Mouse (Mus musculus): ENCODE measurements around the gene Gm45711.
"Not testable (repeated sequence)": the region's sequence is repeated elsewhere in the genome, so short reads cannot be mapped to it uniquely, and the experiment has no call there.

Gene Gm45711

DNA sequence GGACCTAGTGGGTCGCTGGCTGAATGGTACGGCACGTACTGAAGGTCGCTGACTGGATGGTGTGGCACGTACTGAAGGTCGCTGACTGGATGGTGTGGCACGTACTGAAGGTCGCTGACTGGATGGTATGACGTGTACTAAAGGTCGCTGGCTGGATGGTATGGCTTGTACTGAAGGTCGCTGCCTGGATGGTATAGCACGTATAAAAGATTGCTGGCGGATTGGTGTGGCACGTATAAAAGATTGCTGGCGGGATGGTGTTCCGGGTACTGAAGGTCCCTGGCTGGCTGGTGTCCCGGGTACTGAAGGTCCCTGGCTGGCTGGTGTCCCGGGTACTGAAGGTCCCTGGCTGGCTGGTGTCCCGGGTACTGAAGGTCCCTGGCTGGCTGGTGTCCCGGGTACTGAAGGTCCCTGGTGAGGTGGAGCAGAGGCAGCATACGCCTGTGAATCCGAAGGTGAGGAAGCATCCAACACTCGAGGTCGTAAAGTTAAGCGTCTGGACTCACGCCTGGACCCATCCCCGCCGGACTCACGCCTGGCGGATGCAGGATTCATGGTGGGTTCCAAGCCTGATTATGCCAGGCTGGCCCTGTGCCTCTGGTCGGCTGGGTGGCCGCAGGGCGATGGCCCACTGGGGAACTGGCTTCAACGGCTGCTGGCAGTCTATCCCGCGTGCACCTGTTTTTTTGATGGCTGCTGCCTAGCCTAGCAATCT, at the start of gene Gm45711, which contains the start of gene Cmtm1:
Gene Gm45711, minus strand, starts transcription at position 641 of the 715 bp plus-strand sequence.
Gene Cmtm1, minus strand, starts transcription at position 705 of the 715 bp plus-strand sequence.
- not testable (repeated sequence) for DNase-seq

DNA sequence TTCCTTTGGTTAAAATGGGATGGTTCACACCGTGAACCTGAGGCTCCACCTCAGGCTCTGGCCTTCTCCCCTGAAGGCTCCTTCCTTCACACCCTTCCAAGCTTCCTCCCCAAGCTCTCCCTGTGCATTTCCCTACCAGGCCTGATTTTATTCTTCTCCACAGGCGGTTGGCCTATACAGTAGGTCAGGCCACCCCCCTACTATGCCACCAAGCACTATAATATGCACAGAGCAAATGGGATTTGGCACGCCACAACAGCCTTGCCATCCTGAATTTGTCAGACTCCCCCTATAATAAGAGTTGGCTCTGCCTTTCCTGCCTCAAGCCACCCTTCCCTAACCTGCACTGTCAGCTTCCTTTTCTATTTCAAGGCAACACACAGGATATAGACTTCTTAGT, 48.8 kb upstream of the Gm45711 start:
- no peak for DNase-seq

DNA sequence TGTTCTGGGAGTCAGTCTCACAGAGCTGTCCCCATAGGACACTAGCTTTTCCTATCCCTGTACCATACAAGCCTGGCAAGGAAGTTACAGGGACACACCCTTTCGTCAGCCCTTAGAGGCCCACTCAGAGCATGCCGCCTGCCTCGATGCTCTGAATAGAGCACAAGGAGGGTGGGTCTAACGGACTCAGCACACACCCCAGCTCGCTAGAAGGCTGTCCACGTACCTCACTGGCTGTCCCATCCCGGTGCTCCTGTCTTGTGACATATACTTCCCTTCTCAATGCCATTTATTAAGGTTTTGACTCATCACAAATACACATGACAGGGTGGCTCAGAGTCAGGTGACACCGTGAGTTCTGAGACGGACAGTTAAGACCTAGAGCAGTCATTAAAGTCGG, 44.6 kb upstream of the Gm45711 start:
- no peak for DNase-seq

DNA sequence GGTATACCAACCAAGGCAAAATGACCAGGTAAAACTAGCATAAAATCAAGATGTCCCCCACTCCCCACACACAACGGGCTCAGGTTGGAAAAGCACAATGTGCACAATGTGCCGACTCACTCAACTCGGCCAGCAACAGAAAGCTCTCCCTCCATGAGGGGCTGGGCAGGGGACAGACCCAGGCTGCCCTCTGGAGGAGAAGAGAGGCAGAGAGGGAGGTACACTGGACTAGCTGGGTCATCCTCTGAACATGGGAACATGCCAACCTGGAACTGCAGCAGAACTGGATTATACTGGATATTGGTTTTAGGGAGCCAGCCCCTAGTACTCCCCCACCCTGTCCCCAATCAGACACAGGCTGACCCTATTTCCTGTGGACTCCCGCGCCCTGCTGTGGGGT, 43.3 kb upstream of the Gm45711 start:
- no peak for DNase-seq

DNA sequence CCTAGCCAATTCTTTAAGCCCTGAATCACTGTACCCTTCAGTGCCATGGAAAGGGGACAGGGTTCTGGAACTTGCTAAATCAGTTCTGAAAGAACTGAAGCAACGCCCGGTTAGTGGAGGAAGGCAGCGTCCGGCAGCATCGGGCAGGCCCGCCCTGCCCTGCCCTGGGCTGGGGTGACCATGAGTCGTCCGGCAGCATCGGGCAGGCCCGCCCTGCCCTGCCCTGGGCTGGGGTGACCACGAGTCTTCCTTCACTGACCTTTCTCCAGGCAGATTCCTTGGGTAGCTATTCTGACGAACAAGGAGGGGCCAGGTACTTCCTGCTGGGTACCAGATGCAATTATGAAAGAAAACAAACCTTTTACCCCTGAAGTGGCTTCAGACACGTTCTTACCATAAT, 40.2 kb upstream of the Gm45711 start:
- no peak for DNase-seq

DNA sequence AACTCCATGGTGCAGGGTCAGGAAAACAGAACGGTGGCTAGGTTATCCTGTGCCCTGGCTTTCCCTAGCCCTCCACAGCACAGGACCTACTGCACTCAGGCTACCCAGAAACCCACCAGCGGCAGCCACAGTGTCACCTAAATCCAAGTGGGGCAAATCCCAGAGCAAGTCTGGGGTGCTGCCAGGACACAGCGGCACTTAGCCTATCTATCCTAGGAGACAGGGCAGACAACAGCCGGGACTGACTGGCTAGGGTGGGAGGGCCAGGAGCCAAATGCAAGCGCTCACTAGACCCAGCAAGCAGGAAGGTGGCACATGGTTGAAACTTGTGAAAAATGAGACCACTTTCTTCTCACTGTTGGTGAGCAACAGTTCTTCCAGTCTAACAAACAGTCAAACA, 39.1 kb upstream of the Gm45711 start:
- DNase-seq = no peak

DNA sequence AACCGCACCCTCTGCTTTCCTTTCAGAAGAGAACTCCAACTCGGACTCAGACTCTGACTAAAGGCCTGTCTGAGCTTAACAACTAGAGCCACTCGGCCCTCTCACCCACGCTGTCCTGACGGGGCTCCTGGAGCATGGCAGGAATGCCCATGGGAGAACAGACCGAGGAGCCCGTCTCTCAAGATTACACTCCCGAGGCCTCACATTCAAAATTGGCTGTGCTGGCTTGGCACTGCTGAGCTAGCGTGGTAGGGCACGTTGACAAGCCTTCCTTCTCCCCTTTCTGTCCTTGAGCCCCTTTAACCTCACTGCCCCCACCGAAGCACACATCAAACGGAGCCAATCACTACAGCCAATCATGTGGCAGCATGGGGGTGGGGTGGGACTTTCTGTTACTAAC, 36.8 kb upstream of the Gm45711 start:
- DNase-seq = no peak

DNA sequence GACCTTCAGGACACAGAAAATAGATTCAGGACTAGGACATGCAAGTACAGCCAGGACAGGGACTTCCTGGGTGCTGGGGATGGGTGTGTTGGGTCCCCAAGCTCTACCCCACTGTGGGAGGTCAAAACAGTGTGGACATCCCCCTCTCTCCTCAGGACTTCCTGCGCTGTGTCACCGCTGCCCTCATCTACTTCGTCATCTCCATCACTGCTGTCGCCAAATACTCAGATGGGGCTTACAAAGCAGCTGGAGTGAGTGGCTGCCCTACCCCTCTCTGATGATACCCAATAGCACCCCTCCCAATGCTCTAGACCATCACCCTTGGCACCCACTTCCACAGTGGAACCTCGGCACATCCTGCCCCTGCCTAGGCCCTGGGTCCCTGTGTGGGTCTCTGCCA, 34.7 kb upstream of the Gm45711 start:
- no peak for DNase-seq

DNA sequence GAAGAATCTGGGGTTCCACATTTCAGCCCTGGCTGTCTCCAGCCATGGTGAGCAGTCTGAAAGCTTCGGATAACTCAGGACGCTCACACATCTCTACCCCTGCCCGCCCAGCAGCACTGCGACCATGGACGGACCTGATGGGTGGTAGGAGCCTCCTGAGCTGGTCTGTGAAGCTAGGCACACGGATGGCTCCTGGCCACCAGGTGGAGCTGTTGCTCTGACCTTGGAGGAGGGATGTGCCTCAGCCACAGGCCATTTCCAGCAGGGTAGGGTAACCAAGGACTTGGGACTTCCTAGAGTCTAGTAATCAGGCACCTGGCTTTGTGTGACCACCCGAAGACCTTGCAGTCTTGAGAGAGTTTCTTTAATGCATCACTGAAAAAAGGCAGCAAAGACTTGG, 34.1 kb upstream of the Gm45711 start:
- DNase-seq = peak; percentile 90

DNA sequence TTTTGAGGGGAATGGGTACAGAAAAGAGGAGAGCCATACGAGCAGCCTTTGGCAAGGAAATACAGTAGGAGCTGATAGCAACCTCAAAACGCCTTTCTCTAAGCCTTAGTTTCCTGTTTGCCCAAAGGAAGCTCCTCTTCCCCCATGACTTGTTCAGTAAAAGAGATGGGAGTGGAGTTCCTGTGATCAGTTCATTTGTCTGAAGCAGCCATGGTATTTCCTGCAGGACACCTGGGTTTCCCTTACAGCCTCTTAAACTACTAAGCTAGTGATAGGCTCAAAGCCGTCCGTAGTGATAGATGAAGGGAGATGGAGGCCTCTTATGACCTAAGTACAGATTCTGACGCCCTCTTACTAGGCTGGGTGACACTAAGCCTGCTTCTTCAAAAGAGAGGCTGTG, 32.5 kb upstream of the Gm45711 start:
- no peak for DNase-seq

DNA sequence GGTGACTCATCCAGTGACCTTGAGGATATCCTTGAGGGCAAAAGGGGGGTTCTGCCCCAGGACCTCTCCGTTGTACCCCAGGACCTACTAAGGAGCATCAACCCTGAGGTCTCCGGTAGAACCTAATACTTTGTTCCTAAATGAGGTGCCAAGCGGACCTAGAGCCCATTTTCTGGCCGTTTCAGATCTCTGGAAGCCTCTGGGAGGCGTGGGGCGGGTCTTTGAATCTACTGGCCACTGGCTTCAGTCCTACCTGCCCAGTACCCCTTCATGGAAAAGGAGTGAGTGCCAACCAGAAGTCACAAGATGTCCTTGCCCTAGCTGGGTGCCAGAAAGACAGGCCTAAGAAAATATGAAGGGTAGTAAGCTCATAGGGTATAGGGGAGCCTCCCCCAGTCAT, 31.8 kb upstream of the Gm45711 start:
- no peak for DNase-seq

DNA sequence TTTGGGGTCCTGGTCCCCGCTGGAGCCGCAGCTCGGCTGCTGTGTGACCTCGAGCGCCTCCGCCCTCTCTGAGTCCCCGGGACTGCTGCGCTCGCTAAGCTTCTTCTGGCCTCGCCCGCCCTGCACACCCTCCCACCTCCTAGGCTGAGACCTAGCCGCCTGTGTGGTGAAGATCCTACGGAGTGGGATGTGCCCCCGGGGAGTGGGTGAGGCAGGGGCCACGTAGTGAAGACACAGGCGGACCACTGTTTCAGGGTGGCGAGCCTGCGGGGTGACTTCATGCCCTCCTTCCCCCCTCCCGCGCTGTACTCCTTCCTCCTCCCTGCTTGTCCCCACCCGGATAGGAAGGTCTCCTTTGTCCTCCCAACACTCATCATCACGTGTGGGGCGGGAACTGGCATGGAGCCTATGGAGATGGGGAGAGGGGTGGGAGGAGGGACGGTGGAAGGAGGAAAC, 31.3 kb upstream of the Gm45711 start:
- DNase-seq = peak; percentile 82

DNA sequence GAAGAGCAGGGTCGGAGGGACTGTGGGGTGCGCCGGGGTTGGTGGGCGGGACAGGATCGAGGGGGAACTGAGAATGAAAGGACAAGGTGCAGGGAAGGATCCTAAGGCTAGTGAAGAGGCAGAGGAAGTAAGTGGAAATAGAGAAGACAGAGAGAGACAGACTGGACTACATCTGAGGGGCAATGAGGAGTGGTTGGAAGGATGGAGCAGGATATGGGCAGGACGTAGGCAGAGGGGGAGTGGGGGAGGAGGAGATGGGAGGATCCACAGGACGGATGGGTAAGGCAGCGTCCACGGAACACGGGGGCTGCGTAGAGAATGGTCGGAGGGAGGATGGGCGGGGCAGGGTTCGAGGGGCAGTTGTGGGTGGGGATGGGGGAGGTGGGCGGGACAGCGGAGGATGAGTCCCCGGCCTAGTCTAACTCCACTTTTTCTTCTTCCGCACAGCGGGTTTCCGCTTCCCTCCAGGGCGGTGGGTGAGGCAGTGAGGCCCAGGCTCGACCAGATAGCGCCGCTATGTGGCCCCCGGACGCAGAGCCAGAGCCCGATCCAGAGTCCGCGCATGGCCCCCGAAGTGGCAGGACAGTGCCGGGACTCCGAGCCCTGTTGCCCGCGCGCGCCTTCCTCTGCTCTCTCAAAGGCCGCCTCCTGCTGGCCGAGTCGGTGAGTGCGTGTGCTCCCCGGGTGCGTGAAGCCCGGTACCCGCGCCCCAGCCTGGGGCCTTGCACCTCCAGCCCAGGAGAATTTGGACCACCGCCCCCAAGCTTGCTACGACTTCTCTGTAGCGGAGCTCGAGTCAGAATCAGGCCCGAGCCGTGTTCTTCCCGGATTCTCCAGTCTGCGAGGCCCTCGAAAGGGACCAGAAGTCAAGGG, 30.6 kb upstream of the Gm45711 start:
- DNase-seq = peak; percentile 87

DNA sequence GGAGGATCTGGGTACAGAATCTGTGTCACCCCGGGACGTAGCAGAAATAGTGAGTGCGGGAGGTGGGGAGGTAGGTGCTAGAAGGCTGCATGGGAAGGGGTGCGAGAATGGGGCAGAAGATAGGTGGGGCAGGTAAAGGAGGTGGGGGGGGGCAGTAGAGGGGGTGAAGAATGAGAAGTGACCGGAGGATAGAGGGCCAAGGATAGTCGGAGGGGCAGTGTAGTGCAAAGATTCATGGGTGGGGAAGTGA, 30.0 kb upstream of the Gm45711 start:
- DNase-seq = no peak

DNA sequence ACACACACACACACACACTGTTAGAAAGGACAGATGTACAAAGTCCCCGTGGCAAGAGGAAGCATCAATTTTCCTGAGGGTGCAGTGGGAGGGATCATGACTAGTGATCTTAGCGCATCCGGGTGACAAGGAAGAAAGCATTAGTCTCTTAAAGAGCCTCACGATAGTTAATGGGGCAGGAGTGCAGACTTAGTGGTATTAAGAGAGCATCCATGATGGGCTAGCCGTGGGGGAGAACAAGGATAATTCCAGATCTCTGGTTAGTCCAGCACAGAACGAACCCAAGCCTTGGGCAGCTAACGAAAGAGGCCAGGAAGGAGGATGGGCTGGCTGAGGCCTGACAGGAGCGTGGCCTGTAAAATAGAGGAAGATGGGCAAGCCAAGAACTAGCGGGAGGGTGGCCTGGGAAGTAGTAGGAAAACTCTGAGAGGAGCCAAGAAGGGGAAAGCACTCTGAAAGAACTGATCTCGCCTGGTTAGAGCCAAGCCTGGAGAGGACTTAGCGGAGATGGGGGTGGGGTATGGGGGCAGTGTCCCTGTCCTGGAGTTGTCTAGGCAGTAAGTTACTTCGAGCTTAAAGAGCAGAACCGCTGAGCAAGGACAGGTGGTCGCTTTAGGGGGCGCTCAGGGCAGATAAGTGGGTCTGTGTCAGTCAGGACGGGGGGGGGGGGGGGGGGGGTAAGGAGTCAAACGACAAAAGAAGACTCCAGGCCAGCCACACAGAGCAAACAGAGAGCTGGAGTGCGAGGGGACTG, 29.5 kb upstream of the Gm45711 start, which contains the start of gene Cmtm3:
Gene Cmtm3, plus strand, starts transcription at position 182 of the 754 bp plus-strand sequence.
- DNase-seq = peak; percentile 18

DNA sequence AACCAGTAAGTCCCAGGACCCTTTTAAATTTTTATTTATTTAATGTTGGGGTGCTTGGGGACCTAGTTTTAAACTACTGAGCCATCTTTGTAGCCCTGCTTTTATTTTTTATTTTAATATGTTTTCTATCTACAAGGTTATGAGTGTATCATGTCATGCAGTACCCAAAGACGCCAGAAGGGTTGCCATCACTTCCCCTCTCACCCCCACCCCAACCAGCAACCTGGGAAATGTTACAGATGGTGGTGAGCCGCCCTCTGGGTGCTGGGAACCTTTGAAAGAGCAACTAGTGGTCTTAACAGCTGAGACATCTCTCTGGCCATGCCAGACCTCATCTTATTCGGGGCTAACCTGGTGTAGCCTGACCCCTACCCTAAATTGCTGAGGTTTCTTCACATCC, 28.0 kb upstream of the Gm45711 start:
- no peak for DNase-seq

DNA sequence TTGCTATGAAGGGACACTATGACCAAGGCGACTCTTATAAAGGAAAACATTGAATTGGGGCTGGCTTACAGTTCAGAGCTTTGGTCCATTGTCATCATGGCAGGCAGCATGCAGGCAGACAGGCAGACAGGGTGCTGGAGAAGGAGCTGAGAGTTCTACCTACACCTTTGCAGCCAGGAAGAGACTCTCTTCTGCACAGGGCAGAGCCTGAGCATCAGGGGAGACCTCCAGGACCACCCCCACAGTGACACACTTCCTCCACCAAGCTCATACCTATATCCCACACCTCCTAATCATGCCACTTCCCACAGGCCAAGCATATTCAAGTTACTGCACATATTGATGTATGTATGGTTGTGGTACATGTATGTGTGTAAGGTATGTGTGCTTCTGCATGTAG, 26.9 kb upstream of the Gm45711 start:
- no peak for DNase-seq

DNA sequence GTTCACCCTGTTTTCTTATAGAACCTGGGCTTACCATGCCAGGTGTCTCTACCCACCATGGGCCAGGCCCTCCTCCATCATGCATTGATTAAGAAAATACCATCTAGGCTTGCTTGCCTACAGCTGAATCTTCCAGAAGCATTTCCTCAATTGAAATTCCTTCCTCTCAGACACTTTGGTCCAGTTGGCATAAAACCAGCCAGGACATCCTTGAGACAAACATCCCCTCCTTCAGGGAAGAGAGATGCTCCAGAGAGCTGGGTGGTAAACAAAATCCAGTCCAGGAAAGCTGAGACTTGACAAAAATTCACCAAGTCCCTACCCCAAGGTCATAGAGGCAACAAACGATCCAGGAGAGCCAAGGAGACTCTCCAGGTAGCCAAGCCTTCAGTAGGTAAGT, 24.3 kb upstream of the Gm45711 start:
- DNase-seq = no peak

DNA sequence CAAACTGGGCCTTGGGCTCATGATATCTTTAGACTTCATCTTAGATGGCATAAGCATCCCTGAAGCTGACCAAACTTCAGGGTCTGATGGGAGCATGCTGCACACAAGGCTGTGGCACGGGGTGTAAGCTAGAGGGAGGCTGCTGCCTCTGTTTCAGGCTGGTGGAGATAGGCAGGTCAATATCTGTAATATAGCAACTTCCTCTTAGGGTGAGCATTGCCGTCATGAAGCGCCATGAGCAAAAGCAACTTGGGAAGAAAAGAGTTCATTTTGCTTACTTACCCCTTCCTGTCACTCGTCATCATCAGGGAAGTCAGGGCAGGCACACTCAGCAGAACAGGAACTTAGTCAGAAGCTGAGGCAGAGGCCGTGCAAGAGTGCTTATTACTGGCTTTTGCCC, 23.9 kb upstream of the Gm45711 start:
- DNase-seq = no peak

DNA sequence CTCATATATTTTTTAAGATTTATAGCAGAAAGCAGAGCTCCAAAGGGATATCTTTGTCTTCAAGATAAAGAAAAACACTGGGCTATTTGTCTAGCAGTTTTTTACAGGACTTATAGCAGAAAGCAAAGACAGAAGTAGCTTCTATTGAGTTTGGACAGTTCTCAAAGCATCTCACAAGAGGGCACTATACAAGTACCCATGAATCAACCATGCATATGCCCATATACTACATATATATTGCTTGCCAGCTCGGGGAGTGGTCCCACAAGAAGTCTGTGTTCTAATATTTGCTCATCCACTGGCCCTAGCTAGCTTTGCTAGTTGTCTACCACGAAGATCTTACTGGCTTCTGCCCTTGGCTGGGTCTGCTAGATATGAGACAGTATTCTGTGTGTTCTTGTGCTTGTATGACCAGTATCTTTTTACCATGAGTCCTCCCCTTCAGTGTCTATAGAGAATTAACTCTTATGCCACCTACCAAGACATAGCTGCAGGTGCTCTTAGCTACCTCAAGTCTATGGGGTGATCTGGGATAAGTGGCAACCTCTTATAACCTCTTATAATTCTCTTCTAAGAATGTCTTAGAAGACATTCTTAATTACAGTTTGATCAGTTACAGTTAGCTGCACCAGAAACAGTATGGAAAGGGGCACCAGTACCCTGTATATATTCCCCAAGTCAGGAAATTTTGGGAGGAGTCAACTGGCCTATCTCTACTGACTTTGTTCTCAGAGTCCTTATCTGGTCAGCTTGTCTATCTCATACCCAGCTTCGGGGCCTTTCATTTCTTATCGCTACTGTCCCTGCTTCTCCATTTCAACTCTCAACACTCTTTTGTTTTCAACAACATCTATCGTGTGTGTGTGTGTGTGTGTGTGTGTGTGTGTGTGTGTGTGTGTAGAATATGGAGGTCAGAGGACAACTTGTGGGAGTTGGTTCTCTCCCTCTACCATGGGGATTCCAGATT, 23.1 kb upstream of the Gm45711 start:
- no peak for DNase-seq

DNA sequence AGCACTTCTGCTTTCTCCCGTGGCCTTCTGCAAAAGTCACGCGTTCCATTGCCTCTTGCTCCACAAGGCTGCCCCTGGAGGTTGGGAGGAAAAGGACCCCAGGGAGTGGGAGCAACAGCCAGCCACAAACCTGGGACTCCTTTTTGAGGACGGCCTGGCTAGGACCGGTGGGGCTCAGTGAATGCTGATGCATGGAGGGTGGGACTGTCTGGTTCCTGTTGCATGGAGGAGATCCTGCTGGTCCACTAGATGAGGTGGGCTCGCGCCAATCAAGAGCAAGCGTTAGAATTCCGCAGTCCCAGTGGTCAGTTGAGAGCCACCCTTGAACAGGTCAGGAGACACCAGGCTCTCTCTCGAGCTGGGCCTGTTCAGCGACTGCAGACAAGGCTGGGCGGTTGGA, 12.0 kb upstream of the Gm45711 start, which contains the start of gene Cmtm2b:
Gene Cmtm2b, plus strand, starts transcription at position 301 of the 400 bp plus-strand sequence.
- DNase-seq = not testable (repeated sequence)

DNA sequence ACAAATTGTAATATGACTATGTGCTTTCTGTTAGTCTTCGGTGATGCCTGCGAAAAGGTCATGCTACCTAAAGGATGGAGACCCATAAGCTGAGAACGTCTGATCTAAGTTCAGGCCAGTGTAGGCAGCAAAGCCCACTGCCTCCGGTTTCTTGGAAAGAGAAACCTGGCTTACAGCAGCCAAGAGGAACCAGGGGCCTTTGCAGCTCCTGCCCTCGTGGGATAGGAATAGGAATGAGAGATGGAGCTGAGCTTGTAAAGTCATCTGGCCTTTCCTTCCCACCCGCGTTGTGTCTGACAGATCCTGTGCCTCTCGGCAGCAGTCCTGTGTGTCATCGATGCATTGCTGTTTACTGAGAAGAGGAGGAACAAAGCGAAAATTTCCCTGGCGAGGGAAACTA, 11.4 kb upstream of the Gm45711 start, which contains the start of gene Gm11020:
Gene Gm11020, plus strand, starts transcription at position 301 of the 400 bp plus-strand sequence.
- DNase-seq = not testable (repeated sequence)

All from embryo, embryonic 11 days (tissue).